Mouse (Mus musculus) limb, embryonic 10.5 days (tissue): ENCODE data around the gene Ntn1. TPM values are rescaled to one million over a fixed set of nuclear protein-coding genes. Genes with fewer than 3 reads are reported as not detected.

ENCODE experiments used
- DNase-seq: peaks from one replicate; pipeline ENCODE4 v3.0.0-alpha.2; 2017; ENCODE audit warnings: low spot score
- H3K27ac ChIP-seq: fragments of 300-500 bp; sonication (generic); 2 replicates; pipeline ENCODE4 v1.5.1; 2016; ENCODE audit warnings: mild to moderate bottlenecking
- H3K27me3 ChIP-seq: fragments of 300-500 bp; sonication (generic); 2 replicates; pipeline ENCODE4 v1.6.1; 2016; ENCODE audit warnings: low read depth, mild to moderate bottlenecking; ENCODE audit not compliant: poor library complexity, severe bottlenecking
- H3K36me3 ChIP-seq: fragments of 300-500 bp; sonication (generic); 2 replicates; pipeline ENCODE4 v1.6.1; 2016; ENCODE audit warnings: mild to moderate bottlenecking, moderate library complexity
- H3K4me1 ChIP-seq: fragments of 300-500 bp; sonication (generic); 2 replicates; pipeline ENCODE4 v1.6.1; 2016
- H3K4me3 ChIP-seq: fragments of 300-500 bp; sonication (generic); 2 replicates; pipeline ENCODE4 v1.5.1; 2016; ENCODE audit warnings: mild to moderate bottlenecking, moderate library complexity
- H3K9me3 ChIP-seq: fragments of 300-500 bp; sonication (generic); replicated peaks from 2 replicates; pipeline ENCODE4 v1.6.1; 2016; ENCODE audit warnings: mild to moderate bottlenecking
- WGBS: fragments of 180-500 bp; shearing (Covaris S2); methylation state at CpG from one replicate; pipeline ENCODE4 v1.1.7; 2016; 5-methylcytosine and 5-hydroxymethylcytosine counted together
- polyA plus RNA-seq: library from polyadenylated mRNA; unstranded; fragments of >200 nt; fragmentation: Nextera tagmentation; extraction: Ambion mirVana; gene quantifications from 2 replicates; pipeline ENCODE4 v1.2.1, GENCODE M21; 2016

The Ntn1 gene
- 4.8 and 7.7 TPM in 2 replicates for polyA plus RNA-seq

- Histone ChIP-seq H3K27ac (peak within 1 kb of the TSS; percentile 73), H3K9me3 (no peaks in the 10 kb centered on the region), H3K36me3 (no peaks in the 10 kb centered on the region), H3K27me3 (peaks cover 98% of the 10 kb centered on the region), H3K4me1 (peaks cover 24% of the 10 kb centered on the region), H3K4me3 (peak within 1 kb of the TSS; percentile 60)
- 3% methylated on average over 11 of the region's 11 CpGs for WGBS
- no peak for DNase-seq
These were observed at the start of gene Ntn1 for GRCm38 (mm10) chr11:68400727-68401219. Gene Ntn1 (minus strand): TSS chr11:68400823.

- Histone ChIP-seq H3K36me3 (no peaks in the 10 kb centered on the region), H3K4me3 (no peak overlapping the region), H3K4me1 (peaks cover 15% of the 10 kb centered on the region), H3K27me3 (no peaks in the 10 kb centered on the region), H3K27ac (no peak overlapping the region), H3K9me3 (no peaks in the 10 kb centered on the region)
- DNase-seq = no peak
- WGBS = 87% methylated on average over 7 of the region's 7 CpGs
These were observed 47.7 kb upstream of the Ntn1 start for GRCm38 (mm10) chr11:68448356-68448755.

GRCm38 (mm10) chr11:68447242-68447641 is 46.6 kb upstream of the Ntn1 start:
- Histone ChIP-seq H3K4me3 (no peak overlapping the region), H3K9me3 (no peaks in the 10 kb centered on the region), H3K36me3 (no peaks in the 10 kb centered on the region), H3K27me3 (no peaks in the 10 kb centered on the region), H3K27ac (no peak overlapping the region), H3K4me1 (peaks cover 15% of the 10 kb centered on the region)
- WGBS = 86% methylated on average over 2 of the region's 2 CpGs
- no peak for DNase-seq

GRCm38 (mm10) chr11:68446547-68446946 is 45.9 kb upstream of the Ntn1 start:
- no peak for DNase-seq
- Histone ChIP-seq H3K27ac (no peak overlapping the region), H3K9me3 (no peaks in the 10 kb centered on the region), H3K27me3 (no peaks in the 10 kb centered on the region), H3K4me1 (peaks cover 12% of the 10 kb centered on the region), H3K36me3 (no peaks in the 10 kb centered on the region), H3K4me3 (no peak overlapping the region)
- 97% methylated on average over 4 of the region's 4 CpGs for WGBS

- Histone ChIP-seq H3K4me1 (peaks cover 6% of the 10 kb centered on the region), H3K27me3 (no peaks in the 10 kb centered on the region), H3K9me3 (no peaks in the 10 kb centered on the region), H3K4me3 (no peak overlapping the region), H3K27ac (no peak overlapping the region), H3K36me3 (no peaks in the 10 kb centered on the region)
- WGBS = 91% methylated on average over 4 of the region's 4 CpGs
- DNase-seq = no peak
These were observed 45.3 kb upstream of the Ntn1 start for GRCm38 (mm10) chr11:68445901-68446300.

- WGBS = 80% methylated on average over 12 of the region's 12 CpGs
- Histone ChIP-seq H3K36me3 (no peaks in the 10 kb centered on the region), H3K27me3 (no peaks in the 10 kb centered on the region), H3K27ac (no peak overlapping the region), H3K9me3 (no peaks in the 10 kb centered on the region), H3K4me3 (no peak overlapping the region), H3K4me1 (no peaks in the 10 kb centered on the region)
- DNase-seq = no peak
These were observed 42.5 kb upstream of the Ntn1 start for GRCm38 (mm10) chr11:68442983-68443638.

- Histone ChIP-seq H3K27ac (no peak overlapping the region), H3K27me3 (no peaks in the 10 kb centered on the region), H3K9me3 (no peaks in the 10 kb centered on the region), H3K4me1 (no peaks in the 10 kb centered on the region), H3K36me3 (no peaks in the 10 kb centered on the region), H3K4me3 (no peak overlapping the region)
- DNase-seq = no peak
- WGBS = 84% methylated on average over 8 of the region's 8 CpGs
These were observed 41.7 kb upstream of the Ntn1 start for GRCm38 (mm10) chr11:68442346-68442745.

GRCm38 (mm10) chr11:68440965-68441364 is 40.3 kb upstream of the Ntn1 start:
- 70% methylated on average over 5 of the region's 5 CpGs for WGBS
- no peaks in the 10 kb centered on the region for H3K4me1 ChIP-seq
- no peak for DNase-seq
- H3K27me3 ChIP-seq = no peaks in the 10 kb centered on the region
- no peak overlapping the region for H3K27ac ChIP-seq
- H3K36me3 ChIP-seq = no peaks in the 10 kb centered on the region
- H3K4me3 ChIP-seq = no peak overlapping the region
- H3K9me3 ChIP-seq = no peaks in the 10 kb centered on the region

GRCm38 (mm10) chr11:68440100-68440499 is 39.5 kb upstream of the Ntn1 start:
- Histone ChIP-seq H3K4me3 (no peak overlapping the region), H3K4me1 (peaks cover 4% of the 10 kb centered on the region; the same call in 1 of the 2 replicates), H3K27ac (no peak overlapping the region), H3K36me3 (no peaks in the 10 kb centered on the region), H3K9me3 (no peaks in the 10 kb centered on the region), H3K27me3 (0 out of 2 replicates have a peak, but pooled peaks cover 4% of the 10 kb centered on the region)
- 84% methylated on average over 9 of the region's 9 CpGs for WGBS
- no peak for DNase-seq

GRCm38 (mm10) chr11:68436376-68436775 is 35.8 kb upstream of the Ntn1 start:
- H3K4me1 ChIP-seq = peaks cover 24% of the 10 kb centered on the region
- H3K27me3 ChIP-seq = peaks cover 36% of the 10 kb centered on the region
- H3K9me3 ChIP-seq = no peaks in the 10 kb centered on the region
- 85% methylated on average over 5 of the region's 5 CpGs for WGBS
- no peaks in the 10 kb centered on the region for H3K36me3 ChIP-seq
- H3K4me3 ChIP-seq = no peak overlapping the region
- DNase-seq = no peak
- H3K27ac ChIP-seq = no peak overlapping the region

- DNase-seq = no peak
These were observed 35.0 kb upstream of the Ntn1 start for GRCm38 (mm10) chr11:68435601-68436000.

GRCm38 (mm10) chr11:68434697-68435096 is 34.1 kb upstream of the Ntn1 start:
- no peak overlapping the region for H3K27ac ChIP-seq
- H3K4me1 ChIP-seq = peaks cover 33% of the 10 kb centered on the region
- WGBS = 86% methylated on average over 2 of the region's 2 CpGs
- peaks cover 53% of the 10 kb centered on the region for H3K27me3 ChIP-seq
- H3K36me3 ChIP-seq = no peaks in the 10 kb centered on the region
- no peaks in the 10 kb centered on the region for H3K9me3 ChIP-seq
- H3K4me3 ChIP-seq = no peak overlapping the region
- no peak for DNase-seq

More at GRCm38 (mm10) chr11:68435601-68436000, 35.0 kb upstream of the Ntn1 start:
- Histone ChIP-seq H3K4me1 (peaks cover 30% of the 10 kb centered on the region), H3K36me3 (no peaks in the 10 kb centered on the region), H3K27ac (no peak overlapping the region), H3K9me3 (no peaks in the 10 kb centered on the region), H3K4me3 (no peak overlapping the region), H3K27me3 (peaks cover 44% of the 10 kb centered on the region)
- 93% methylated on average over 4 of the region's 4 CpGs for WGBS

- DNase-seq = no peak
- Histone ChIP-seq H3K4me3 (no peak overlapping the region), H3K27me3 (peaks cover 54% of the 10 kb centered on the region), H3K27ac (no peak overlapping the region), H3K4me1 (peaks cover 33% of the 10 kb centered on the region), H3K36me3 (no peaks in the 10 kb centered on the region), H3K9me3 (no peaks in the 10 kb centered on the region)
- 88% methylated on average over 5 of the region's 5 CpGs for WGBS
These were observed 32.9 kb upstream of the Ntn1 start for GRCm38 (mm10) chr11:68433534-68433933.
